Mouse (Mus musculus) cerebellum, postnatal 14 days (tissue): ENCODE measurements around the gene Dvl3.
"Not testable (repeated sequence)": the region's sequence is repeated elsewhere in the genome, so short reads cannot be mapped to it uniquely, and the experiment has no call there.

Experiments used
- DNase-seq, 2 experiments: peaks; one replicate each; pipeline ENCODE4 v3.0.0; 2021; ENCODE audit warnings: mixed read lengths in 2 of 2

Gene Dvl3

DNA sequence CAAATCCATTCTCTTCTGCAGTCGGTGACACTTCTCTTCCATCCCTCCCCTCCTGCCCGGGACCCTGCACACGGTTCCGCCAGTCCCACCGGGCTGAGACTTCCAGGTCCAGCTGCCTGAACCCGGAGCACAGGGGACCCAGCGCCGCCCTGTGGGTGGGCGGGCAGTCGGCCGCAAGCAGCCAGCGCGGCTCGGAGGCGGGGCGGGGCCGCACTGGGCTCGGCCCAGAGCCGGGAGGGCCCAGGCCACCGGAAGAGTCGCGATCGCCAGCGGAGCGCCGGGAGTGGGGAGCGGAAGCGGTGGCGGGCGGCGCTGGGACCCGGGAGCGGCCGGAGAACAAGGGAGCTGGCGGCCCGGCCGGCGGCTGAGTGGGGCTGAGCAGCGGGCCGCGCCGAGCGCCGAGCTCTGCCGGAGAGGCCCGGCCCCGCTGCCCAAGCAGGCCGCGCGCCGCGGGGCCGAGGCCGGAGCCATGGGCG is at the start of gene Dvl3:
TSS of gene Dvl3 (plus strand) at position 257 of the 476 bp plus-strand sequence.
- peak; percentile 89 to 92 for DNase-seq

DNA sequence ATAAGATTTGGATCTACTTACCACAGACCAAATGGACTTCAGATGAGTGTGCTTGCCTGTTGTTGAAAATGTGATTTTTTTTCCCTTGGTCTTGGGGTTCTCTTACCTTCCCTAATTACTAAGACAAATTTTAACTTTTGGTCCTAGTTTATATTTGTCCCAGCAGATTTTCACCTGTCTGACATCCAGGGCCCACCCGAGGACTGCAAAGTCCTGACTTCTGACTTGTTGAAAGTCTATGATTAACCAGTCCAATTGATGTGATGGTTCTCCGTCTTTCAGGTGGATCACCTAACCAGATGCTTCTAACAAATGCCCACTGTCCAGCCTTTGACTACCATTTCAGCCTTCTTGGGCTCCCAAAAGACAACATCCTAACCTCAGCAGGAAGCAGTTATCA is 45.8 kb upstream of the Dvl3 start:
- DNase-seq = no peak

DNA sequence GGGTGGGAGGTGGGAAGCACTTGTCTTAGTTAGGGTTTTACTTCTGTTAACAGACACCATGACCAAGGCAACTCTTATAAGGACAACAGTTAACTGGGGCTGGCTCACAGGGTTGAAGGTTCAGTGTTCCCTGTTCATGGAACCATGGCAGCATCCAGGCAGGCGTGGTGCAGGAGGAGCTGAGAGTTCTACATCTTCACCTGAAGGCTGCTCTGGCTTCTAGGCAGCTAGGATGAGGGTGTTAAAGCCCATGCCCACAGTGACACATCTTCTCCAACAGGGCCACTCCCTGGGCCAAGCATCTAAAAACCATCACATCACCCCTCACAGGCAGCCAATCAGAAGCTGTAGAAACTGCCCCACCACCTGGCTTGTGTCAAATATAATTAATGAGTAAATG is 45.1 kb upstream of the Dvl3 start:
- DNase-seq = no peak

GRCm38 (mm10) chr16:20473748-20474147 is 43.0 kb upstream of the Dvl3 start:
- no peak for DNase-seq

DNA sequence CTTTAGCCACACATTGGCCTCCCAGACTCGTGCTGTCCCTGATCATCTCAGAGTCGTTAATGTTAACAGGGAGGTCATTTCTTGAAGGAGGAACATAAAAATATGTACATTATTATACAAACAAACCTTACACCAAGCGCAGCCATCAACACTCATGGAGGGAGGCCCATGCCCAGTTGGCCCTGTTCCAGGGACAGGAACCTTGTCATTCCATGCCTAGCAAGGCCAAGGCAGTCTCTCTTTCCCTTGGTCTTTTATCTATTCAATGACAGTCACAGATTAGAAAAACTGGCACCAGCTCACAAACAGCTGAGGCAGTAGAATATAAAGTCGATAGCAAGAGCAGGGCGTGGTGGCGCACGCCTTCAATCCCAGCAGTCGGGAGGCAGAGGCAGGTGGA is 42.6 kb upstream of the Dvl3 start:
- DNase-seq = peak in 1 of 2 experiments; percentile 6

DNA sequence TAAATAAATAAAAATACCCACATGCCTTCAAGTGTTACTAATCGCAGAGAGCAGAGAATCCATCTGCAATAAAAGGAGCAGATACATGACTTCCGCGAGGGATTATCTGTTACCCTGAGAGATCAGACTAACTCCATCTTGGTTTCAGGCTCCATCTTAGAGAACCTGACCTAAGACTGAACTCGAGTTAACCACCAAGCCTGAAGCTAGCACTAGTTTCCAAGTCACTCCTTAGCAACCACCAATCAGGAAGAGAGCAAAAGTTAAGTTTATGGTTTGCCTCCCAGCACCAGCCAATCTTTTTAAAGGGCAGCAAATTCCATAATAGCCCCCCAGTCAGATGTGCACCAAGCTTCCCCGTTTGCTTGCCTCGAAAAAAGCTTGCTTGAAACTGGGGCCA is 42.0 kb upstream of the Dvl3 start:
- DNase-seq = no peak

DNA sequence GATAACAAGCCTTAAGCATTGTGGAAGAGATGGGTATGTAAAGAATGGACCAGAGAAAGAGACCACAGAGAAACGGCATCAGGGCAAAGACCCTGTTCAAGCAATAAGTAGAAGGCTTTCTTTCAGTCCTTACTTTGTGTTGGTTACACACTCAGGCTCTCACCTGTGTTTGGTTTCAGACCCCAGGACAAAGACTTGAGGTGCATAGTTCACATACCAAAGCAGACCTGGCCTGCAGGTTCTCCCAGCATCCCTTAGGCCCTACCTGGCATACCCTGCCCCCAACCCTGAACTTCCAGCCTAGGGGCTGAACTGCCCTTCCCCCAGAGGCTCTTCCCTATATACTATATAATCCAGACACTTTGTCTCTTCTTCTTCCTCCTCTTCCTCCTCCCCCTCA is 41.4 kb upstream of the Dvl3 start:
- DNase-seq = no peak

DNA sequence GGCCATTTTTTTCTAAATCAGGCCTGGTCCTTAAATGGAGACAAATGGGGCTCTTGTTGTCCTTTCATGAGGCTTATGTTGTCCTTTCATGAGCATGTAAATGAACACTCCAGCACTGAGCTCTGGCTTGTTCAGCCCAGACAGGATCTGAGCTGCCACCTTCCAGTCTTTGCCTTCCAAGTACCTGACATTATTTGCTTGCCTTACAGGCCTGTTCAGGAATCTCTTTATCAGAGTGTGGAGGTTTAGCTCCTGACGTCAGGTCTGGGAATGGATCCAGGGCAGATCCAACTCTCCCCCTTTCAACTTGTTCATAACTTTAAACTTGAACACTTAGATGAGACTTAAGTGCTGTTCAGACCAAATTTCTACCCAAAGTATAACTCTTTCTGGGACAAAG is 39.9 kb upstream of the Dvl3 start:
- DNase-seq = no peak

DNA sequence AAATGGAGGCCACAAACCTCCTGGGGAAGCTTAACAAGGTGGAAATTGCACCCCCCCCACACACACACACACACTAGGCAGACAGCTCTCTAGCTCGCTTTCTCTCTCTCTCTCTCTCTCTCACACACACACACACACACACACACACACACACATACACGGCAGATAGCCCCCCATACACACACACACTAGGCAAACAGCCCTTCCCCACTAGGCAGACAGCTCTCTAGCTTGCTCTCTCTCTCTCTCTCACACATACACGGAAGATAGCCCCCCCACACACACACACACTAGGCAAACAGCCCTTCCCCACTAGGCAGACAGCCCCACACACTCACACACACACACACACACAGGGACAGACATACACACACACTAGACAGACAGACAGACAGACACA is 39.5 kb upstream of the Dvl3 start:
- no peak for DNase-seq

GRCm38 (mm10) chr16:20478504-20478903 is 38.3 kb upstream of the Dvl3 start:
- no peak for DNase-seq

GRCm38 (mm10) chr16:20479026-20479760 is 37.6 kb upstream of the Dvl3 start:
- not testable (repeated sequence) for DNase-seq

GRCm38 (mm10) chr16:20480115-20480514 is 36.7 kb upstream of the Dvl3 start:
- DNase-seq = peak; percentile 31 to 34

GRCm38 (mm10) chr16:20481746-20482145 is 35.0 kb upstream of the Dvl3 start:
- no peak for DNase-seq

DNA sequence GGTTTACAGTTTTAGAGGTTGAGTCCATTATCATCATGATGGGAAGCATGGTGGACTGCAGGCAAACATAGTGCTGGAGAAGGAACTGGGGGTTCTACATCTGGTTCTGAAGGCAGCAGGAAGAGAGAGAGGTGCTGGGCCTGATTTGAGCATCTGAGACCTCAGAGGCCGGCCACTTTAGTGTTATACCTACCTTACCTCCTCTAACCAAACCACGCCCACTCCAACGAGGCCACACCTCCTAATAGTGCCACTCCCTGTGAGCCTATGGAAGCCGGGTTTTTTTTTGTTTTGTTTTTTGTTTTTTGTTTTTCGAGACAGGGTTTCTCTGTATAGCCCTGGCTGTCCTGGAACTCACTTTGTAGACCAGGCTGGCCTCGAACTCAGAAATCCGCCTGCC is 33.1 kb upstream of the Dvl3 start:
- not testable (repeated sequence) for DNase-seq

DNA sequence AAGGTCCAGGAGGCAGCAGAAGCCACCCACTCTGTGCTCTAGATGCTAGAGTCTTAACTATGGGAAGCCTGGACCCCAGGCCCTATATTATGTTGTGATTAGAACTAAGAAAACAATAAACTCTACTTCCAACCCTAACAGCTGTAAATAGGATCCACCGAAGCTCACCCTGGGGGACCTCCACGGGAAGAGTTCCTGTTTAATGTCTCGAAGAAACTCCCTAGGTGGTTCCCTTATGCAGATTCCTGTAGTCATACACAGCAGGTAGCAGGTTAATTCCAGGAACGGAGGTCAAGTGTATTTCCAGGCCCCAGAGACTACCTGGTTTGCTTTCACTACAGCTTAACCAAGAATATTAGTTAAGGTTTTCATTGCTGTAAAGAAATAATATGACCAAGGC is 31.7 kb upstream of the Dvl3 start:
- no peak for DNase-seq

DNA sequence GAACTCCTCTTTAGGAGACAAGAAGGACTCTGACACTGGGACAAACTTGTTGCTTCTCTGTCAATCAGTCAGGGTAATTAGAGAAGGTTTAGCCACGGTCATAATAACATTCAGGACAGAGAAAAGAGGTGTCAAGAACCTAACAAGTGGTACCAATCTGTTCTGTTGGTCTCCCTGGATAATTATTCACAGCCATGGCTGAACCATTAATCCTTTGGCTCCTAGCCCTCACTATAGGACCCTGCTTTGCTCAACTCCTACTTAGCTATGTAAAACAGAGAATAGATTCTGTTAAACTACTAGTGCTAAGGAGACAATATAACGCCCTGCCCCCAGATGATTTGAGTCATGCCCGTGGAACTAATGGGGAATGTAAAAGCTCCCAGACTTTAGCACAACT is 30.7 kb upstream of the Dvl3 start:
- DNase-seq = no peak

GRCm38 (mm10) chr16:20488151-20488550 is 28.6 kb upstream of the Dvl3 start:
- DNase-seq = no peak

DNA sequence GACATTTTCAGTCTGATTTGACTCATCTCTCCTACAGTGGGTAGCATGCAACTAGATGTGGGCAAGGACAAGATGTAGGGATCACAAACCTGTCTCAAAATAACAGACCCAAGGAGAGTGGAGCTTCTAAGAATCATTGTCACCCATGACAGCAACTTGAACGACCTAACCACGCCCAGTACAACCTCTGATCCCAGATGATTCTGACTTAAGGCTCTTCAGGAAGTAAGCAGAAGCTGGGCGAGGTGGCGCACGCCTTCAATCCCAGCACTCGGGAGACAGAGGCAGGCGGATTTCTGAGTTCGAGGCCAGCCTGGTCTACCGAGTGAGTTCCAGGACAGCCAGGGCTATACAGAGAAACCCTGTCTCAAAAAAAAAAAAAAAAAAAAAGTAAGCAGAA is 28.0 kb upstream of the Dvl3 start:
- DNase-seq = not testable (repeated sequence)

DNA sequence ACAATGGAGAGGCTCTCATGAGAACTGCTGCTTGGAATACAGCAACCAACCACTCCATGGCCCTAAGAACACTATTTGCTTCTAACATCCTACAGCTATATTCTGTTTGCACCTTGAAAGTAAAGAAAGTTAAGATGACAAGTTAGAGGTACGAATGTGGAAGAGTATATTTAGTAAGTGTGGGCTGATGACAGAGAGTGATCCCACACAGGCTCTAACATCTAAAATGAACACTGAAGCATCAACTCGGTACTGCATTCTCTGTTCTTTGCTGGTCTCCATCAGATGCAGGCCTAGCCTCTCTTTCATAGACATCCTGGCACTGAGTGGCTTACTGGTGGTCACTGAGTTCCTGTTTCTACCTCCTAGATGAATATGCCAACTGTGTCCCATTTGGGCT is 27.5 kb upstream of the Dvl3 start:
- no peak for DNase-seq

DNA sequence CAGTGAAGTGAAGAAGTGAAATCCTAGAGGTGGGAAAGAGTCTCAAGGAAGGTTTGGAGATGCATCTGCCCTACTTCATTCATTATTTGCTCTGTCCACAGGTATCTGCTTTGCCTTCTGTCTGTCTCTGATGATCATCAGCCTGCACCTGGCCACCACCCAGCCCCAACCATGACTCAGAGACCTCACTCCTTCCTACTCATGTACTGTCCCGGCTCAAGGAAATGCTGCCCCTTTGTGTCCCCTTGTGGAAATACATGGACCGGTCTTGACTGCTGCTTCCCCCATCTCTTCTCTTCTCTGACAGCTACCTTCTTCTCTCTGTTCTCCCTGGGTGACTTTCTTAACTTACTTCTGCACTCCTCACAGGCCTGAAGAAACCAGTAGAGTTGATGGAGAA is 26.2 kb upstream of the Dvl3 start:
- DNase-seq = no peak

- no peak for DNase-seq
These were observed 25.5 kb upstream of the Dvl3 start for GRCm38 (mm10) chr16:20491301-20491700.

- no peak for DNase-seq
These were observed 23.3 kb upstream of the Dvl3 start for GRCm38 (mm10) chr16:20493452-20493851.

DNA sequence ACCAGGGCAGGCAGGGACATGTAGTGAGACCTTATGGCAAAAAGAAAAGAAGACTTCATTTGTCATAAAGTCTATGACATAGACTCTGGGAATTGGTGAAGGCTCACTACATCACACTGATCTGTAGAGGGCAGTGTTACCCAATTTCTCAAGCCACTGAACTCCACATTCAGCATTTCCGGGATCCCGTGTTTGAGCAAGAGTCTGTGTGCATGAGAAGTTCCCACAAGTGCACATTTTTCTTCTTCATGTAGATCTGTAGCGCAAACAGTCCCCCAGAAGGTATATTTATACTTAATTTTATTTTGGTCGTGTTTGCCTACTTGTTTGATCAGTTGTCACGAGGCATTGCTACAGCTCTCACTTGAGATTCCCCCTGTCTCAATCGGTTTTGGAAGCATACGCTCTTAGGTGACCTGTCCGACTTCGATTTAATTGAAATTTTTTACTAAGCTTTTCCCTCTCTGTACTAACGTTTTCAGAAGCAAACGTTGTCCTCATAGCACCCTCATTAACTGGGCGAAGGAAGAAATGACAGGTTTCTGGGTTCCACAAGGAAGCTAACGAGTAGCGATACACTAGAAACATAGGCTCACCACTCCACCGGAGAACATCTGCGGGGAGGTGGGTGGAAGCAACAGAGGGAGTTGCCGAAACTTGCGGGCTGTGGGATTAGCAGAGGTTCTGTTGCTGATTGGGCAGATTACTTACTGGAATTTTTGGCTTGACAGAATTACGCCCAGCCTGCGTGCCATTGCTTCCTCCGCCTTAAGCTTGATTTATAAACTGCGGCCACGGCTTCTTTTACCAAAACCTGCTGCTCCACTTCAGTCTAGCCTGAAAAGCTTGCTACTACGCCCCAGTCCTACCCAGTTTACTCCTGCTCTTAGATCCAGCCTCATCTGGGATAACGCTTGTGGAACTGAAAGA is 19.8 kb upstream of the Dvl3 start:
- peak; percentile 67 to 75 for DNase-seq
